Mouse (Mus musculus) spleen, postnatal 14 days (tissue): ENCODE data around the gene Elp4.

Experiments used
- DNase-seq, 2 experiments: peaks; one replicate each; pipeline ENCODE4 v3.0.0; 2021 to 2022; ENCODE audit warnings: low spot score in 2 of 2

Gene Elp4

DNA sequence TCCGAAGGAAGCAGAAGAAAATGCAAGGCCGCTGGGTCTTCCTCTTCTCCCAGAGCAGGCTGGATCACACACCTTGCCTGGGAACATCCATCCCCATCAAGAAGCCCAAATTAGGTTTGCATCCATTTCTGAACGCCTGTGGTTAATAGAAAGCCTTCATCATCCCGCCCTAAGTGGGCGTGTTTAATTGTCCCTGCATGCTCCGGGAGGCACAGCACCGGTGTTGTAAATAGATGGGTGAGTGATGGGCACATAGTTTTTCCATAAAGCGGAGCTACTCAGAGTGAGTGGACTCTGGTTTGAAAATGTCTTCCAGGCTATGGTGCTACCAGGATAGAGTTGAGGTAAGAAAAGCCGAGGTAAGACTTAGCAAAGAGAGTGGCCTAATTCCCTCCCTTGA lies 245.0 kb downstream of the Elp4 start:
- no peak for DNase-seq

- DNase-seq: no peak
Measured at GRCm38 (mm10) chr2:105656456-105656855, 247.9 kb downstream of the Elp4 start.
